Mouse (Mus musculus) kidney, adult 2 months (tissue): ENCODE measurements around the gene Zbed3. TPM values are rescaled to one million over a fixed set of nuclear protein-coding genes. Genes with fewer than 3 reads are reported as not detected.

Experiments used
- DNase-seq: peaks from one replicate; pipeline ENCODE4 v3.0.0; 2021
- H3K27ac ChIP-seq: fragments of 200-500 bp; 2 replicates; pipeline ENCODE4 v1.5.1; 2012; ENCODE audit warnings: low read depth, low read length, control low read depth, inconsistent platforms; ENCODE audit not compliant: insufficient read depth
- H3K27me3 ChIP-seq: fragments of 200-500 bp; replicated peaks from 2 replicates; pipeline ENCODE4 v1.6.1; 2012; ENCODE audit warnings: mild to moderate bottlenecking, moderate library complexity, low read length, inconsistent platforms; ENCODE audit not compliant: control insufficient read depth, insufficient read depth
- H3K36me3 ChIP-seq: fragments of 200-500 bp; 2 replicates; pipeline ENCODE4 v1.6.1; 2012; ENCODE audit warnings: mild to moderate bottlenecking, moderate library complexity, low read length, inconsistent platforms; ENCODE audit not compliant: control insufficient read depth, insufficient read depth
- H3K4me1 ChIP-seq: fragments of 200-500 bp; 2 replicates; pipeline ENCODE4 v1.6.1; 2011; ENCODE audit warnings: low read length; ENCODE audit not compliant: control insufficient read depth, insufficient read depth
- H3K4me3 ChIP-seq: fragments of 200-500 bp; 2 replicates; pipeline ENCODE4 v1.5.1; 2011; ENCODE audit warnings: mild to moderate bottlenecking, low read depth, low read length, control low read depth; ENCODE audit not compliant: insufficient read depth
- CTCF ChIP-seq: fragments of 200-500 bp; conservative IDR thresholded peaks from 2 replicates; pipeline ENCODE4 v1.5.1; 2011; ENCODE audit warnings: low read depth, mild to moderate bottlenecking, control low read depth, low read length, moderate library complexity, mixed read lengths; ENCODE audit not compliant: insufficient read depth, insufficient read length
- POLR2A ChIP-seq: fragments of 200-500 bp; IDR thresholded peaks from one replicate; pipeline ENCODE4 v1.6.1; 2011; ENCODE audit warnings: low read depth, low read length, control low read depth
- WGBS: fragments of 180-500 bp; shearing (Covaris S2); methylation state at CpG from one replicate; pipeline ENCODE4 v1.1.7; 2018; 5-methylcytosine and 5-hydroxymethylcytosine counted together
- polyA plus RNA-seq: library from polyadenylated mRNA; depleted of rRNA; stranded (reverse); fragments of >200 nt; gene quantifications from 2 replicates; pipeline ENCODE4 v1.2.3, GENCODE M21; 2012

Gene Zbed3
- polyA plus RNA-seq, 1 experiment = 44.7 TPM

DNA sequence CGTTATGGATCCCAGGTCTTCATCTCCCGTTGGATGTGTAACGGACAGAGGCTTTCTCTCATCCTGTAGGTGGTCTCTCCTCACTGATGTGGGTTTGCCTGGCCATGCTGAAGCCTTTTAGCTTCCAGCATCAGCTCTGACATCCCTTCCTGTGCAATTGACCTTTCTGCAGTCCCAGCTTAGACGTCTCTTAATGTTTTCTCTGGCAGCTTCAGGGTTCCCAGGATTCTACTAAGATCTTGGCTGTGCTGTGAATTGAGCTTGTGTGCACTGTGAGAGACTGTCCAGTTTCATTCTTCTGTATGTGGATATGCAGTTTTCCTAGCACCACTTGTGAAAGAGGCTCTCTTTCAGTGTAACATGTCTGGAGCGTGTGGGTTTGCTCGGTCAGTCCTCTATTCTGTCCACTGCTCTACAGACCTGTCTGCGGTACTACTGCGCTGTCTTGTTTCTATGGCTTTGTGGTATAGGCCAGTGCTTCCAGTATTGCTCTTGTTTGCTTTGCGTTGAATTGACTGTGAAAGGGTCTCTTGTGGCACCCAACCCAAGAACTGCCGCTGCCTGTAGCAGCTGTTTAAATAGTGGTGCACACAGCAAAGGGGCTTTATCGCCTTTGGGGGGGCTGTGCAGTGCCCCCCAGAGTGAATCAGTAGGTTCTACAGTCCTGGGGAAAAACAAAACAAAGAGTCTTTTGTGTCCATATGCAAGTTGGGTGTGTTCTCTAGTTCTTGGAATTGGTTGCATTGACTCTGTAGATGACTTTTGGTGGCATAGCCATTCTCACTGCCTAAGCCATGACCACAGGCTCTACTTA is 8.9 kb downstream of the Zbed3 start:
- DNase-seq = no peak
- H3K4me1 ChIP-seq = peaks cover 14% of the 10 kb centered on the region
- TF ChIP-seq POLR2A (no peak), CTCF (no peak)
- no peaks in the 10 kb centered on the region for H3K27me3 ChIP-seq
- H3K27ac ChIP-seq = no peak overlapping the region
- 77% methylated on average over 11 of the region's 11 CpGs for WGBS
- H3K36me3 ChIP-seq = no peaks in the 10 kb centered on the region
- no peak overlapping the region for H3K4me3 ChIP-seq

DNA sequence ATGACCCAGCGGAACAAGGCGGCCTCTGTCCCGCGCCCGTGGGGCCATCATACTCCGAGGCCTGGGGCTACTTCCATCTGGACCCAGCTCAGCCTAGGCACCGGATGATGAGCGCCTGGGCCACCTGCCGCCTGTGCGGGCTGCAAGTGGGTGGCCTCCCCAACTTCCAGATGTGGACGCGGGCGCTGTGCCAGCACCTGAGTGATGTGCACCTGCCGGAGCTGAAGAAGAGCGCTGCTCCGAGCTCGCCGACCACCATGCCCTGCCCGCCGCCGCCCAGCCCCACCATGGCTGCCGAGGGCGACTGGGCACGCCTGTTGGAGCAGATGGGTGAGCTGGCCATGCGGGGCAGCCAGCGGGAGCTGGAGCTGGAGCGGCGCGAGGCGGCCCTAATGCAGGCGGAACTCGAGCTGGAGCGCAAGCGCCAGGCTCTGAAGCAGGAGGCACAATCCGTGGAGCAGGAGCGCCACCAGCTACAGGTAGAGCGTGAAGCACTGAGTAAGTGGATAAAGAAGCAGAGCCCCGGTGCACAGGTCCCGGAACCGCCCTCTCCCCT is 12.8 kb downstream of the Zbed3 start:
- WGBS = 84% methylated on average over 40 of the region's 40 CpGs
- DNase-seq = no peak
- TF ChIP-seq POLR2A (no peak), CTCF (no peak)
- Histone ChIP-seq H3K36me3 (peaks cover 3% of the 10 kb centered on the region), H3K27ac (no peak overlapping the region), H3K4me3 (no peak overlapping the region), H3K4me1 (peaks cover 2% of the 10 kb centered on the region; the same call in 1 of the 2 replicates), H3K27me3 (no peaks in the 10 kb centered on the region)

GRCm38 (mm10) chr13:95343470-95343869 is 20.1 kb downstream of the Zbed3 start:
- no peak for DNase-seq
- Histone ChIP-seq H3K27me3 (no peaks in the 10 kb centered on the region), H3K4me3 (no peak overlapping the region), H3K27ac (no peak overlapping the region), H3K36me3 (peaks cover 3% of the 10 kb centered on the region; the same call in 1 of the 2 replicates), H3K4me1 (peaks cover 3% of the 10 kb centered on the region; the same call in 1 of the 2 replicates)
- 78% methylated on average over 8 of the region's 8 CpGs for WGBS
- TF ChIP-seq CTCF = no peak
- no peak for TF ChIP-seq POLR2A

- peak; percentile 71 for DNase-seq
- TF ChIP-seq CTCF (no peak), POLR2A (no peak)
- H3K36me3 ChIP-seq = no peaks in the 10 kb centered on the region
- no peak overlapping the region for H3K27ac ChIP-seq
- no peaks in the 10 kb centered on the region for H3K27me3 ChIP-seq
- no peak overlapping the region for H3K4me3 ChIP-seq
- peaks cover 3% of the 10 kb centered on the region; the same call in 1 of the 2 replicates for H3K4me1 ChIP-seq
- 62% methylated on average over 6 of the region's 6 CpGs for WGBS
These were observed 22.5 kb downstream of the Zbed3 start for GRCm38 (mm10) chr13:95345869-95346268.

- Histone ChIP-seq H3K27me3 (no peaks in the 10 kb centered on the region), H3K36me3 (peaks cover 3% of the 10 kb centered on the region), H3K4me1 (no peaks in the 10 kb centered on the region), H3K4me3 (no peak overlapping the region), H3K27ac (no peak overlapping the region)
- 26% methylated on average over 8 of the region's 8 CpGs for WGBS
- TF ChIP-seq POLR2A = no peak
- peak; percentile 84 for TF ChIP-seq CTCF
- peak; percentile 84 for DNase-seq
These were observed 23.7 kb downstream of the Zbed3 start for GRCm38 (mm10) chr13:95347018-95347696.

- DNase-seq = no peak
- Histone ChIP-seq H3K36me3 (peaks cover 3% of the 10 kb centered on the region), H3K27ac (no peak overlapping the region), H3K4me1 (no peaks in the 10 kb centered on the region), H3K4me3 (no peak overlapping the region), H3K27me3 (no peaks in the 10 kb centered on the region)
- WGBS = 93% methylated on average over 3 of the region's 3 CpGs
- no peak for TF ChIP-seq POLR2A
- TF ChIP-seq CTCF = no peak
These were observed 25.1 kb downstream of the Zbed3 start for GRCm38 (mm10) chr13:95348476-95348875.

- 74% methylated on average over 2 of the region's 2 CpGs for WGBS
- no peaks in the 10 kb centered on the region for H3K4me1 ChIP-seq
- no peak for DNase-seq
- TF ChIP-seq POLR2A = no peak
- no peak for TF ChIP-seq CTCF
- H3K27me3 ChIP-seq = no peaks in the 10 kb centered on the region
- peaks cover 5% of the 10 kb centered on the region for H3K36me3 ChIP-seq
- H3K4me3 ChIP-seq = no peak overlapping the region
- H3K27ac ChIP-seq = no peak overlapping the region
These were observed 34.8 kb downstream of the Zbed3 start for GRCm38 (mm10) chr13:95358223-95358622.
